Mouse (Mus musculus) liver, embryonic 16.5 days (tissue): ENCODE measurements around the gene Zfp277. TPM values are rescaled to one million over a fixed set of nuclear protein-coding genes. Genes with fewer than 3 reads are reported as not detected.

Source experiments
- ATAC-seq: fragments of 200-750 bp; cut with Nextera tagmentation; 2 replicates; pipeline ENCODE4 v1.8.0; 2017; ENCODE audit warnings: low read depth, mild to moderate bottlenecking, moderate number of reproducible peaks, moderate library complexity
- H3K27ac ChIP-seq: fragments of 300-500 bp; sonication (generic); 2 replicates; pipeline ENCODE4 v1.5.1; 2014; ENCODE audit warnings: mild to moderate bottlenecking, low read length
- H3K27me3 ChIP-seq: fragments of 300-500 bp; sonication (generic); 2 replicates; pipeline ENCODE4 v1.6.1; 2014; ENCODE audit warnings: low read depth, low read length, mixed read lengths; ENCODE audit not compliant: control insufficient read depth, insufficient read depth
- H3K36me3 ChIP-seq: fragments of 300-500 bp; sonication (generic); 2 replicates; pipeline ENCODE4 v1.6.1; 2014; ENCODE audit warnings: mild to moderate bottlenecking; ENCODE audit not compliant: control insufficient read depth, insufficient read depth
- H3K4me1 ChIP-seq: fragments of 300-500 bp; sonication (generic); 2 replicates; pipeline ENCODE4 v1.6.1; 2014; ENCODE audit warnings: low read depth, low read length, mixed read lengths; ENCODE audit not compliant: control insufficient read depth
- H3K4me2 ChIP-seq: fragments of 300-500 bp; sonication (generic); 2 replicates; pipeline ENCODE4 v1.6.1; 2014; ENCODE audit warnings: low read depth, low read length, mixed read lengths
- H3K4me3 ChIP-seq: fragments of 300-500 bp; sonication (generic); 2 replicates; pipeline ENCODE4 v1.5.1; 2014; ENCODE audit warnings: low read depth, mild to moderate bottlenecking, low read length
- H3K9ac ChIP-seq: fragments of 300-500 bp; sonication (generic); 2 replicates; pipeline ENCODE4 v1.6.1; 2014; ENCODE audit warnings: low read depth, low read length
- H3K9me3 ChIP-seq: fragments of 300-500 bp; sonication (generic); replicated peaks from 2 replicates; pipeline ENCODE4 v1.6.1; 2016; ENCODE audit warnings: low read length; ENCODE audit not compliant: control insufficient read depth
- WGBS: fragments of 180-500 bp; shearing (Covaris S2); extraction: QIAGEN DNeasy Blood & Tissue Kit; methylation state at CpG from one replicate; pipeline ENCODE4 v1.1.7; 2014; ENCODE audit not compliant: insufficient replicate concordance; 5-methylcytosine and 5-hydroxymethylcytosine counted together
- polyA plus RNA-seq: library from polyadenylated mRNA; unstranded; fragments of >200 nt; fragmentation: Nextera tagmentation; extraction: Ambion mirVana; gene quantifications from 2 replicates; pipeline ENCODE4 v1.2.1, GENCODE M21; 2015

Zfp277 gene
- 6.1 and 6.5 TPM in 2 replicates for polyA plus RNA-seq

GRCm38 (mm10) chr12:40445648-40446449, at the start of gene Zfp277, which contains the start of gene Dock4:
Gene Zfp277, minus strand, starts transcription at chr12:40445902.
Gene Dock4, plus strand, starts transcription at chr12:40445952.
- Histone ChIP-seq H3K4me1 (peaks cover 8% of the 10 kb centered on the region), H3K27ac (no peak within 1 kb of the TSS), H3K4me2 (peak within 1 kb of the TSS; percentile 93), H3K36me3 (no peaks in the 10 kb centered on the region), H3K4me3 (peak within 1 kb of the TSS; percentile 79), H3K27me3 (peaks cover 33% of the 10 kb centered on the region), H3K9me3 (no peaks in the 10 kb centered on the region), H3K9ac (peak within 1 kb of the TSS; percentile 65)
- ATAC-seq = peak; percentile 98
- under 1% methylated on average over 76 of the region's 80 CpGs for WGBS

- Histone ChIP-seq H3K9ac (no peak overlapping the region), H3K27ac (no peak overlapping the region), H3K4me1 (no peaks in the 10 kb centered on the region), H3K4me2 (no peak overlapping the region), H3K27me3 (no peaks in the 10 kb centered on the region), H3K9me3 (no peaks in the 10 kb centered on the region), H3K4me3 (no peak overlapping the region), H3K36me3 (no peaks in the 10 kb centered on the region)
- WGBS = 56% methylated on average over 12 of the region's 12 CpGs
- ATAC-seq = no peak
Observed at GRCm38 (mm10) chr12:40486047-40486837, 40.5 kb upstream of the Zfp277 start.

GRCm38 (mm10) chr12:40485210-40485609, 39.5 kb upstream of the Zfp277 start:
- Histone ChIP-seq H3K27ac (no peak overlapping the region), H3K4me3 (no peak overlapping the region), H3K36me3 (no peaks in the 10 kb centered on the region), H3K9me3 (no peaks in the 10 kb centered on the region), H3K4me2 (no peak overlapping the region), H3K4me1 (no peaks in the 10 kb centered on the region), H3K9ac (no peak overlapping the region), H3K27me3 (no peaks in the 10 kb centered on the region)
- no peak for ATAC-seq
- 47% methylated on average over 1 of the region's 1 CpGs for WGBS

GRCm38 (mm10) chr12:40484224-40484623, 38.5 kb upstream of the Zfp277 start:
- no peak for ATAC-seq
- H3K4me1 ChIP-seq = no peaks in the 10 kb centered on the region
- H3K9me3 ChIP-seq = no peaks in the 10 kb centered on the region
- no peak overlapping the region for H3K9ac ChIP-seq
- H3K27me3 ChIP-seq = no peaks in the 10 kb centered on the region
- H3K4me2 ChIP-seq = no peak overlapping the region
- no peak overlapping the region for H3K4me3 ChIP-seq
- H3K27ac ChIP-seq = no peak overlapping the region
- H3K36me3 ChIP-seq = no peaks in the 10 kb centered on the region
- 9% methylated on average over 3 of the region's 3 CpGs for WGBS

- Histone ChIP-seq H3K27me3 (no peaks in the 10 kb centered on the region), H3K36me3 (no peaks in the 10 kb centered on the region), H3K27ac (no peak overlapping the region), H3K4me1 (no peaks in the 10 kb centered on the region), H3K9me3 (no peaks in the 10 kb centered on the region), H3K9ac (no peak overlapping the region), H3K4me2 (no peak overlapping the region), H3K4me3 (no peak overlapping the region)
- WGBS = 57% methylated on average over 8 of the region's 8 CpGs
- ATAC-seq = no peak
Observed at GRCm38 (mm10) chr12:40477621-40478452, 32.1 kb upstream of the Zfp277 start.

- H3K27me3 ChIP-seq = no peaks in the 10 kb centered on the region
- H3K9ac ChIP-seq = no peak overlapping the region
- WGBS = 39% methylated on average over 2 of the region's 2 CpGs
- no peak overlapping the region for H3K4me2 ChIP-seq
- H3K36me3 ChIP-seq = no peaks in the 10 kb centered on the region
- ATAC-seq = no peak
- H3K9me3 ChIP-seq = no peaks in the 10 kb centered on the region
- H3K4me3 ChIP-seq = no peak overlapping the region
- H3K4me1 ChIP-seq = no peaks in the 10 kb centered on the region
- H3K27ac ChIP-seq = no peak overlapping the region
Observed at GRCm38 (mm10) chr12:40473709-40474108, 28.0 kb upstream of the Zfp277 start.

GRCm38 (mm10) chr12:40471649-40472399, 26.1 kb upstream of the Zfp277 start:
- Histone ChIP-seq H3K36me3 (no peaks in the 10 kb centered on the region), H3K4me2 (peak overlapping the region; percentile 10; the same call in 1 of the 2 replicates), H3K27ac (no peak overlapping the region), H3K27me3 (no peaks in the 10 kb centered on the region), H3K4me3 (no peak overlapping the region), H3K9me3 (no peaks in the 10 kb centered on the region), H3K4me1 (no peaks in the 10 kb centered on the region), H3K9ac (no peak overlapping the region)
- WGBS = 43% methylated on average over 11 of the region's 11 CpGs
- no peak for ATAC-seq

GRCm38 (mm10) chr12:40469009-40469408, 23.3 kb upstream of the Zfp277 start:
- no peak overlapping the region for H3K27ac ChIP-seq
- 43% methylated on average over 5 of the region's 5 CpGs for WGBS
- H3K4me3 ChIP-seq = no peak overlapping the region

More at GRCm38 (mm10) chr12:40469009-40469408, 23.3 kb upstream of the Zfp277 start:
- Histone ChIP-seq H3K4me2 (no peak overlapping the region), H3K27me3 (no peaks in the 10 kb centered on the region), H3K36me3 (no peaks in the 10 kb centered on the region), H3K9ac (no peak overlapping the region), H3K9me3 (no peaks in the 10 kb centered on the region), H3K4me1 (no peaks in the 10 kb centered on the region)
- no peak for ATAC-seq
